Mouse (Mus musculus) embryonic fibroblast, embryonic 13.5 days (primary cell): ENCODE results near the gene Xpnpep3.

Experiments
- CTCF ChIP-seq: IDR thresholded peaks from 2 replicates; pipeline ENCODE4 v1.5.1; 2011; ENCODE audit warnings: mild to moderate bottlenecking, control low read depth, low read length, moderate library complexity, borderline replicate concordance; ENCODE audit not compliant: insufficient read depth
- POLR2A ChIP-seq: IDR thresholded peaks from 2 replicates; pipeline ENCODE4 v1.6.1; 2011; ENCODE audit warnings: low read depth, mild to moderate bottlenecking, control low read depth, low read length, moderate library complexity

DNA sequence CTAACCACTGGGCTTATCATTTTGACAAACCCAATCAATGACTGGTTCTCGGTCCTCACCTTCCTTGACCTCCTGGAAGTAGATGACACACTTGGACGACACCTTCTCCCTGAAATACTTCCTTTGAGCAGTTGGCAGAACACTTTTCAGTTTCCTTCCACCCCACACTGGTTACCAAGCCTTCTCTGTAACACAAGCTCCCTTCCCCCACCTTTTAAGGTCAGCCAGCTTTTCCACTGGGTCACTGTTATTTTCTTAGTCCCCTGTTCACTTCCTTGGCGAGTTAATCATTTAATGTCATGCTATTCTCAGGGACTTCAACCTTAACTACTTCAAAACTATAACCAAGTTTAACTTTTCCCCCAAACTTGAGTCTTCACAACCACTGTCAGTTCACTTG lies 41.0 kb upstream of the Xpnpep3 start:
- TF ChIP-seq CTCF (no peak), POLR2A (no peak)
